Mouse (Mus musculus): ENCODE results near the gene Cavin3.
"Not testable (repeated sequence)": the region's sequence is repeated elsewhere in the genome, so short reads cannot be mapped to it uniquely, and the experiment has no call there.

Gene Cavin3

DNA sequence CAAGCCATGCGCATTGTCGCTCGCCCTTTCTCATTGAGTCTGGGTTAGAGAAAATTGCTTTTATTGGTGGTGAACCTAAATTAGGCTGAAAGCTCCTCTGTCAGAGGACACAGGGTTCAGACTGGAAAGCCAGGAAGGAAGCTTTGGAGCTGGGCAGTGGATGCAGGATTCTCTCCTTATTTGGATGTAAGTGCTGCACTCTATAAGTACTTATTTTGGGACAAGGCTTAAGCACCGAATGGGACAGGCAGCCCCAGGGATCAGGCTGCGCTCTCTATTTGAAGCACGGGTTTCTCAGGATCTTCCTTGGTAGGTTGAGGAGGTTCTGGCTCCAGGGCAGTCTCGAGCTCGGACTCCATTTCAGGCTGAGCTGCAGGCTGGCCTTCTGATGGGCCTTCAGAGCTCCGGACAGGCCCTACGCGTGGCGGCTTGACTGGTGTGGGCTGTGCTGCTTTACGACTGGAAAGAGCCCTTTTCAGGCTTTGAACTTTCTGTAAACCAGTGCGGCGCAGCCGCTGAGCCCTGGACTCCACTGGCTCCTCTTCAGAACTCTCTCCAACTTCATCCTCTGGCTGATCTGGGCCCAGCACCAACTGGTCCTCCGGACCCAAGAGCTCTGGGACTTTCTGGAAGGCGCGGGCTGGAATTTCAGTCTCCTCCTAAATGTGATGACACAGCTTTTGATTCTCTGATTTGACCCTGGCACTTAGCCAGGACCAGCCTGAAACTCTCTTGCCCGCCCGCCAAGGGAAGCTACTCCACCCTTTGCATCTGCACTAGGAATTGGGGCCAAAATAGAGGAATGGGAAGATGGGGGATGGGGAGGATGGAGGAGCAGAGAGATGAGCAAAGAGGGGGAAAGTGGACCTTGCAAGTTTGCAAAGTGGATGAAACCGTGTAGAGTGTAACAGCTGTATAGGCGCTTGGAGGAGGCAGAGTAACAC lies 1.3 kb downstream of the Cavin3 start:
- DNase-seq (ENCODE audit: low spot score) = peak; percentile 22

DNA sequence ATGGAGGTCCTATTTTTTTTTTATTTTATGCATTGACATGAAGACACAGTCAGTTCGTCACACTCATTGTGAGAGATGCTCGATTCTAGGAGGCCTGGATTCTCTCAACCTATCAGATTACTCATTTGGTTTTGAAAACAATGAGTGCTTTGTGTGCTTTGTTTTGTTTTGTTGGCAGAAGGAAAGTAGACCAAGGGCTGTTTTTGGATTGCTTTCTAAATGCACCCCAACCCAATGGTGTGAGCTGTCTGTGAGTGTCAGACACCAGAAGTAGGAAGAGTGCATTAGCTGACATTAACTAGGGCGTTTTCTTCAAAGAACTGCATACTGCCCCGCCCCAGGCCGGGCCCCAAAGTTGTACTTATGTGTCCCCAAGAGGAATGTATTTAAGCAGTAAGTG lies 2.0 kb downstream of the Cavin3 start:
- no peak for DNase-seq (ENCODE audit: low spot score)

DNA sequence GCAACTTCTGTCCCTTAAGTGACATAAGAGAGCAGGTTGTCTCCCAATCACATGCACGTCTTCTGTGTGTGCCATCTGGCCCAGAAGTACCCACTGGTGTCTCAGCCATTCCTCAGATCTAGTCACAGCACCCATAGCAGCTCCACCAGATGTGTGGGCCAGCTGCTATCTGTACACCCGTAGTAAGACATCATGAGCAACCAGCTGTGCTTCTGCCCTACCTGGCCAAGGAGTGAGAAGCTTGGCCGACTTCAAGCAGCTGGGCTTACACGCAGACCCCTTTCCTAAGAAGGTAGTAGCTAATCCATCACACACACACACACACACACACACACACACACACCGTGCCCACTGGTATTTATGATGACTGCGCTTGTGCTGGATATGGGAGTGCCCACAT lies 2.9 kb downstream of the Cavin3 start:
- no peak for DNase-seq (ENCODE audit: low spot score)

- no peak for DNase-seq (ENCODE audit: low spot score)
These were observed 3.8 kb downstream of the Cavin3 start for GRCm38 (mm10) chr7:105478344-105478743.

GRCm38 (mm10) chr7:105477841-105478240 lies 4.3 kb downstream of the Cavin3 start:
- no peak for DNase-seq (ENCODE audit: low spot score)

DNA sequence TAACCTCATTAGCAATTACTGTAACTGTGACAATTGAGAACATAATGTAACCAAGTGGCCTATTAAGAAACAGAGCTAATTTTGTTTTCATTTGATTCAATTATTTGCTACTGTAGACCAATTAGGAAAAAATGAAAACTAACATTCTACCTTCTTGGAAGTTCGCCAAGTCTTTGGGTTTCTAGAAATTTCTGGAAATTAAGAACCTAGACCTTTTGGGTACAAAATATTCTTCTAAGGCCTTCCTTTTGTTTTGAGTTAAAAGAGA lies 4.7 kb downstream of the Cavin3 start:
- no peak for DNase-seq (ENCODE audit: low spot score)

DNA sequence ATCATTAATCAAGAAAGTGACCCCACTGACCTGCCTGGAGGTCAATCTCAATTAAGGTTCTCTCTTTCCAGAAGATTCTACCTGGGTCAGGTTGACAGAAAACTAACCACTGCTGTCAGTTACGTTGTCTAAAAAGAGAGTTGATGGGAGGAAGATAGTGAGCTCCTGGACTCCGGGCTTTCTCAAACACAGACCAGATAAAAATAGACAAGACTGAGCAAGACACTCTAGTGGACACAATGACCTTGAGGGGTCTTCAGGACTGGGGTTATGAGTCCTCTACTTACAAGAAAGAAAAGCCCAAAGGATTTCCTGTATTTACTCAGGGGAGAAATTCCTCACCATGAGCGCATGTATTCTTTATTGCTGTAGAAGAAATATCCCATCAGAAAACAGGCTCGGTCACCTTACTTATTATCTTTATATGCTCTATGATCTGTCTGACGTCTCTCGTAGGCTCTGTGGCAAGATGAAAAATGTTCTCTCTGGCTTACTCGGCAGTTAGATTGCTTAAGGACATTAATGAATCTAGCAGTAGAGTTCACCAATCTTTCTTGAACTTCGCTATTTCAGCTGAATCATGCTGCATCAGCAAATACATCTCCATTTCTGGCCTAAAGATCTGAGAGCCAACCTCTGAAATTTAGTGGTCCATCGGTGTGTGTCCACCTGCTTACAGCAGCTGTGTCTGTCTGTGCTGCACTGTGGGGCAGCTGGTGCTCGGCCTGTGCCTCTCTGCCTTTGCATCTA lies 5.2 kb downstream of the Cavin3 start:
- DNase-seq (ENCODE audit: low spot score) = no peak

- DNase-seq (ENCODE audit: low spot score) = no peak
These were observed 6.6 kb downstream of the Cavin3 start for GRCm38 (mm10) chr7:105475396-105475949.

DNA sequence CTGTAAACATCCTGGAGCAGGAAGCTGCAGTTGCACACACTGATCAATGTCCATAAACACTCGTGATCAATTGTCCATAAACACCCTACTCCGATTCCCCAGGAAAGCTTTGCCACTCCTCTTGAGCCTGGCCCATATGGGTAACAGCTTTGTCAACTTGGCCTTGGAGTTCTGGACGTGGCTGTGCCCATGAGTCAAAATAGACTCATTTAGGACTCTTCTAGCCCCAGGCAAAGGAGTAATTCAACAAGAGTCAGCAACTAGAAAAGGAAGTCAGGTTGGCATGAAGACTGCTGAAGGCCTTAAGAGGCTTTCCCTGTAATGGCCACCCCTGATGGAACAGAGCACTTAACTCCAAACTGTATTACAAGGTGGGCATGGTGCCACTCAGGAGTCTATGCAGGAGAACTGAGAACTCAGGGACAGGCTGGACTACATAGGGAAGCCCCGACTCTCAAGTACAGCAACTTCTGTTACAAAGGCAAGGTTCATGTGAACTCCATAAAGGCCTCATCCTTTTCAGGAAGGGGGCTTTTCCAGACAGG lies 7.3 kb downstream of the Cavin3 start:
- DNase-seq (ENCODE audit: low spot score) = no peak

DNA sequence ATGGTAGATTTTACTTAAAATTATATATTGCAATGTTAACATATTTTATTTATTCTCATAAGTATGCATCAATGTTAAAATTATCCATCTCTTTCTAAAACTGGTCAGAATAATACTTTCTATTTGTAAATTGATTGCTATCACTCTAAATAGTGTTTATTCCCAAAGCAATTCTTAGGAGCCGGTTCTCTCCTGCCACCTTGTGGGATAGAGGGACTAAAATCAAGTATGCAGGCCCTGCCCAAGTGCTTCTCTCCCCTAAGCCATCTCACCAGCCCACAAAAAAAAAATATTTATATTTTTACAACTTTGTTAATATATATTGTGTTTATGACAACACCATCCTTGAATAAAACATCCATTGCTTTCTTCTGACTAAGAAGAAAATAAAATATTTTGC lies 9.5 kb downstream of the Cavin3 start:
- DNase-seq (ENCODE audit: low spot score) = no peak

DNA sequence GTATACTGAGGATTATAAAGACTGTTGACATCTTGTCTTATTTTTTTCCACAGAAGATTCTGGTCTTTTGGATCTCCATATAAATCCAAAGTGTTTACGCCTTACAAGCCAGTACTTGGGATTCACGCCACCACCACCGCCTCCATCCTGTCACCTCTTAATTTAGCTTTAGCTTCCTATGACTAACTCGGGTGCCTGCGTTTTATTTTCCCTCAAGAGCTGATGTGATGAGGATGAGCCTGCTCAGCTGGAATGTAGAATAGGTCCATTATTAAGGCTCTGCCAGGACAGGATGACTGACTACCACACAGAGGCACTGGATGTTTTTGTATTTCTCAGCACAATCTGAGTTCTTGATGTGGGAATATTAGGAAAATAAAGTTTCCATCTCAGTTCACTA lies 16.6 kb downstream of the Cavin3 start:
- not testable (repeated sequence) for DNase-seq (ENCODE audit: low spot score)

GRCm38 (mm10) chr7:105458546-105458945 lies 23.6 kb downstream of the Cavin3 start:
- no peak for DNase-seq (ENCODE audit: low spot score)

- DNase-seq (ENCODE audit: low spot score) = not testable (repeated sequence)
These were observed 28.8 kb downstream of the Cavin3 start for GRCm38 (mm10) chr7:105453345-105453744.

- DNase-seq (ENCODE audit: low spot score) = no peak
These were observed 37.0 kb downstream of the Cavin3 start for GRCm38 (mm10) chr7:105445076-105445475.

- DNase-seq (ENCODE audit: low spot score) = no peak
These were observed 40.7 kb downstream of the Cavin3 start for GRCm38 (mm10) chr7:105441426-105441825.

DNA sequence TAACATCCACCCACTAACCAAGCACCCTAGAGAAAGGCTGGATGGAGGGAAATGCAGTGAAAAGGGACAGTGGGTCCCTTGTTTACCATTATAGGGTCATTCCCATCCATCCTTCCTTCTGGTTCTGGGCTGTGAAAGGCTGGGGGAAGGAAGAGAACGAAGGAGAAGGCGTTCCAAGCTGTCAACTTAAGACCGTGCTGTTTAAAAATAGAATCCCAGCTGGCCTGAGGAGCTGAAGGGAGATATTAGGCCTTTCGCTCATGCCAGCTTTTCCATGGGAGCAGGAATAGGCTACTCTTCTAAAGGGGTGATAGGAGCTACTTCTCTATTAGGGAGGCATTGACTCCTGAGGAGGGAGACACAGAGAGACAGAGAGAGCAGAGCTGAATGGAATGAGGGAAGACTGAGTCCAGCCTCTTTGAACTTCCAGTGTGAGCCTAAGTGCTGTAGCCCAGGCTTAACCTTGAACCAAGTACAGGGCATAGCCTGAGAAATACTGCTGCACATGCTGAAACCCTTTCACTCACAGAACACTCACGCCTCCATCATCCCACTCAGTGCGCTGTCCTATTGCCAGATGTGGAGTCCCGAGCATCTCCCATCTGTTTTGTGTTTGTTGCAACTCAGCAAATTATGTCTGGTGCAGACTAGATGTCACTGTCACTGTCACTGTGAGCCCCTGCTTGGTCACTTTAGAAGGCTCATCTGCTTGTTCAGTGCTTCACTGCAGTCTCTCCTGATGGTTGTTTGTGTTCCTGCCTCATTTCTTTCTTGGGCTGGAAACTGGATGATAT lies 43.9 kb downstream of the Cavin3 start:
- DNase-seq (ENCODE audit: low spot score) = no peak

DNA sequence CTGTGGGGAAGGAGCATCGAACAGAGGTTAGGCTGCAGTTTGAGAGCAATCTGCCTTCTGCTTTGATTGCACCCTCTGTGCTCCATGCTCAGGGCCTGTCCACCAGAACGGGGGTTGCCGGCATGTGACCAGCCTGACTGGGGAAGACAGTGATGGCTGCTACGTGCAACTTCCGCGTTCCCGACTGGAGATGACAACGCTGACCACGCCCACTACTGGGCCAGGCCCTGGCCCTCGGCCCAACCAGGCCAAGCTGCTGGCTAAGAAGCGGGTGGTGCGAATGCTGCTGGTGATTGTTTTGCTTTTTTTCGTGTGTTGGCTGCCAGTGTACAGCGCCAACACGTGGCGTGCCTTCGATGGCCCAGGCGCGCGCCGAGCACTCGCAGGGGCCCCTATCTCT lies 47.3 kb downstream of the Cavin3 start:
- DNase-seq (ENCODE audit: low spot score) = no peak

GRCm38 (mm10) chr7:105433859-105434258 lies 48.2 kb downstream of the Cavin3 start:
- no peak for DNase-seq (ENCODE audit: low spot score)

DNA sequence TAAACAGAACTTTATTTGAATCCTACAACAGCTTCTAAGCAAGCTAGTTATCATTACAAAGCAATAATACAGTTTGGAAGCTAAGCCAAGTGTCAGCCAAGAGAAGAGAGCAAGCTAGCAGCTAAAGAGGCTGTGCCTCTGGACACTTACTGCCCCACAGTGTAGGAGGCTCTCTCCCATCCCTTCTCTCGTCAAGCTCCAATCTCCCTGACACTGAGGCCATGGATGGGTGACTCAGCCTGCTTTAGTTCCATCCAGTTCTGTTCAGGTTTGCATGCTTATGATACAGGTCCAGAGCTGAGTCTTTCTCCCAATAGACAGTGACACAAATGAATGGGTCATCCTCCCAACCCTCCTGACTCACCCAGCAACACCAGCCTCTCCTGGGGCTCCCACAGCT lies 50.0 kb downstream of the Cavin3 start:
- no peak for DNase-seq (ENCODE audit: low spot score)

All from ovary, postnatal 10 days (tissue).